Mouse (Mus musculus): ENCODE results near the gene Fam122b. TPM values are rescaled to one million over a fixed set of nuclear protein-coding genes. Genes with fewer than 3 reads are reported as not detected.

Fam122b gene
- polyA plus RNA-seq (2014; fragmentation: Illumina TruSeq; extraction: RNeasy Lipid Tissue Mini Kit (QIAGEN cat#74804); ENCODE audit: low read depth, low replicate concordance), result 4.5 TPM

GRCm38 (mm10) chrX:53269289-53270062 is at the start of gene Fam122b:
Gene Fam122b (minus strand): TSS chrX:53269805.

DNA sequence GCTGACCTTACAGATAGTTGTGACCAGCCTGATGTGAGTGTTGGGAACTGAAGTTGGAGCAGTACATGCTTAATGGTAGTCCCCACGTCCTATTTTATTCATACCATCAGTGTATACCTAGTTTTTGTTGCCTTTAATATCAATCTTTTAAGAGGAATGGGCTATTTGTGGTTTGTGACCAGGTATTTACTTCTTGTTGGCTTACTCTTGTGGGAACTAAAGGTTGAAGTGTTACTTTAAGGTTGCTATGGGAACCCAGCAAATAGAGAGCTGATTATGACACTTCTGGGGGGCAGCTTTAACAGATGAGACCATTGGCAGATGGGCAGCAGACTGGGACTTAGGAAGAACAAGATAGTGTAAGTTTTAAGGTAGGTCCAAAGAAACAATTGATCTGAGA is 3.5 kb upstream of the Fam122b start, which contains the start of gene Fam122c:
Fam122c (plus strand) TSS at position 301 of the 400 bp plus-strand sequence.

DNA sequence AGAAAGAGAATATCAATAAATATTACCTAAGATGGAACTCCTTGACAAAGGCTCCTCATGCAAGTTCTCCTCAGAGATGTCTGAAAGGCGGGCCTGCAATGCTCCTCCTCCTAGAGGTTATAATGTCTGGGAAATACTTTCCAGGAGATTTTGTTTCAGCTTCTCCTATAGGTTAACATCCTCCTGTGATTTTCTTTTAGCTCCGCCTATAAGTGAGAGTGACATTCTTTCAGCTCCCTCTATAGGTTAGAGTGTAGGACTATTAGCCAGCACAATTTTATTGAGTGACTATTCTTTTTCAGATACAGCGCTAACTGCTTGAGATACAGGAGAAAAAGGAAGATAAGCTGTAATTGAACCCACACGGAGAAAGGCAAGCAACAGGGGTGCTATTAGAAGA is 29.6 kb downstream of the Fam122b start, which contains the start of gene Plac1:
Plac1 (minus strand) TSS at position 101 of the 400 bp plus-strand sequence.

Other genes starting within 250 kb of the Fam122b start
- gene Plac1, start 29.7 kb downstream of the Fam122b start, polyA plus RNA-seq (2014; fragmentation: Illumina TruSeq; extraction: RNeasy Lipid Tissue Mini Kit (QIAGEN cat#74804); ENCODE audit: low read depth, low replicate concordance), result not detected
- gene Fam122c, start 3.6 kb upstream of the Fam122b start, polyA plus RNA-seq (2014; fragmentation: Illumina TruSeq; extraction: RNeasy Lipid Tissue Mini Kit (QIAGEN cat#74804); ENCODE audit: low read depth, low replicate concordance), result not detected
- gene Mospd1, start 100.7 kb upstream of the Fam122b start, polyA plus RNA-seq (2014; fragmentation: Illumina TruSeq; extraction: RNeasy Lipid Tissue Mini Kit (QIAGEN cat#74804); ENCODE audit: low read depth, low replicate concordance), result 31.6 TPM
- gene Etd, start 165.1 kb upstream of the Fam122b start, polyA plus RNA-seq (2014; fragmentation: Illumina TruSeq; extraction: RNeasy Lipid Tissue Mini Kit (QIAGEN cat#74804); ENCODE audit: low read depth, low replicate concordance), result not detected

Measured in liver, adult 10 weeks (tissue).